Mouse (Mus musculus) thymus, postnatal 0 days (tissue): Measurements from ENCODE around the gene Mdga1. TPM values are rescaled to one million over a fixed set of nuclear protein-coding genes. Genes with fewer than 3 reads are reported as not detected.

ENCODE experiments used
- DNase-seq: peaks from one replicate; pipeline ENCODE4 v3.0.0-alpha.2; 2015; ENCODE audit warnings: low spot score
- polyA plus RNA-seq: library from polyadenylated mRNA; unstranded; fragments of >200 nt; fragmentation: Nextera tagmentation; extraction: Ambion mirVana; gene quantifications from 2 replicates; pipeline ENCODE4 v1.2.1, GENCODE M21; 2015

The Mdga1 gene
- polyA plus RNA-seq, 1 experiment from 2014 or later: 2.6 TPM

DNA sequence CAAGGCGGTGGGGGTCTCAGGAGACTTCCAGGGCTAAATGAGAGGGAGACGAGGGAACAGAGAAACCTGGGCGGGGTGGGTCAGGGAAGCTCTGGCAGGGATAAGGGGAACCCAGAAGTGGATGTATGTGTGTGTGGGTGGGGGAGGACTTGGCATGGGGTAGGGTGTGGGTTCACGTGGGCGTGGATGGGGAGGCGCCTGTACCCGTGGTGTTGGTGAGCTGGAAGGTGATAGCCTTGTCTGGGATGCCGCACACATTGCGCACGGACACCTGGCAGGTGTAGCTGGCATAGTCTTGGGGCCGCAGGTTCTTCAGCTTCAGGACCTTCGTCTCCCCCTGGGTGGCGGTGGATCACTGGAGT, 120.5 kb downstream of the Mdga1 start:
- DNase-seq: no peak

DNA sequence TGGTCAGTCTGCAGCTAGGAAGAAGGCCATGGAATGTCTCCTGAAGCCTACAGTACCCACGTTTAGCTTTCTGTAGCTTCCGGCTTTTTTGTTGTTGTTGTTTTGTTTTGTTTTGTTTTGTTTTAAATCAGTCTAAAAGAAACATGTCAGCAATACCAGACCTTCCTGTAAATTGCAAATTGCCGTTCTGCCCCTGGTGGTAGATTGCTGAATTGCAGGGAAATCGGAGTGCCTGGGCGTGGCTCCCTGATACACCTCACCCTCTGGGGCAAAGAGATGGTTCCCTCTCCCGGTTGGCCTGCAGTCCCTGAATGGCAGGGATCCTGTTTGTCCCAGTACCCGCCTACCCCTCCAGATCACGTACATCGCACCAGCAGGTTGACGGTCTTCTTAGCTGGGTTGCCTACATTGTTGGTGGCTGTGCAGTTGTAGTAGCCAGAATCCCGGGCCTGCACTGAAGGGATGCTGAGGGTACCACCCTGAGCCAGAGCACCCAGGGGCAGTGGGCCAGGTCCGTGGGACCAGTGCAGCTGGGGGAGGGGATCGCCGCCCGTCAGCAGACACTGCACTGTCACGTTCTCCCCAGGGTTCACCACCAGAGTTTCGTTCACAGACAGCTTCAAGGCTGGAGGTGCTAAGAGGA, 121.0 kb downstream of the Mdga1 start:
- DNase-seq: peak; percentile 67

DNA sequence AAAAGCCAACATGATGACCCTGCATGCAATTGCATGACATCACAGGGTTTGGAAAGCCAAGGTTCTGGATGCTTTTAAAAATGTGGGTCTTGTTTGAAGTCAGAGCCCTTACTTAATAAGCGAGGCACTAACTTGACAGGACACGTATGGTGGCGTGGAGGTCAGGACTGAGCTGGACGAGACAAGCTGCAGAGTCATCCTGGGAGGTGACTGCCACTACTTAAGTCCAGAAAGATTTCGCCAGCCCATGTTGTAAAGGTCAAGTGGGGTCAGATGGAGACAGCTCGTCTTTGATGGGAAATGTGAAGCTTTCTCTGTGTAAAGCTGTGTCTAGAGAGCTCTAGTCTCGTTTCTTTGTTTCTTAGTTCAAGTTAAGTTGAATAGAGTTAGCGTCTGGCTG, 122.6 kb downstream of the Mdga1 start:
- no peak for DNase-seq

DNA sequence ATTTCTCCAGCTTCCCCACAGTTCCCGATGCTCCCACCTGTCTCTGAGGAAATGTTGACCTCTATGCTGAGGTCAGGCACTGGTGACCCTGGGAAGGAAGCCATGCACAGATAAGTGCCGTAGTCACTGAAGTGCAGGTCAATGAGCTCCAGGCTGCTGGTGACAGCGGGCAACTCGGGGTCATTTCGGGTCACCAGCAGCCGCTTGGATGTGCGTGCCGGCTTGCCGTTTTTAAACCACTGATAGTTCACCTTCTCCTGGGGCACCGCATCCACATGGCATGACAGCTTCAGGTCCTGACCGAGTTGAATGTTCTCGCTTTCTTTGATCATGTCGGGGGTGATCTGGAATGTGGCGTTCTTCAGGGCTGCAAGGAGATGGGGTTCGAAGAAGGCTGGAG, 123.6 kb downstream of the Mdga1 start:
- no peak for DNase-seq

DNA sequence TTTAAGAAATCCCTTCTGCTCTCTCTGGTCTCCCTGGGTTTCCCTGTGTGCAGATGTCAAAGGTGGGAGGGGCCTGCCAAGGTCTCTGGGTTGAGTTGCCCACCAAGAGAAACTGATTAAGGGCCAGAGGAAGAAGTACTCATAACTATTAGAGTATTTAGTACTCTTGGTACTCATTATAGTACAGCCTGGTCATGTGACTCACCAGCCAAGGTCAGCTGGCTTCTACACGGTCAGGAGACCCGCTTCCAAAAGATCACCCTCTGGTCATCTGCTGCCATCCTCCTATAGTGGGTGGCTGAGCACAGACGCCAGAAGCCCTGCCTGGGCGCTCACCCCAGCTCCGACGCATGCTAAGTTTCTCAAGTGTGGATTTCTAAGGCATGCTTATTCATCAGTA, 124.9 kb downstream of the Mdga1 start:
- no peak for DNase-seq

DNA sequence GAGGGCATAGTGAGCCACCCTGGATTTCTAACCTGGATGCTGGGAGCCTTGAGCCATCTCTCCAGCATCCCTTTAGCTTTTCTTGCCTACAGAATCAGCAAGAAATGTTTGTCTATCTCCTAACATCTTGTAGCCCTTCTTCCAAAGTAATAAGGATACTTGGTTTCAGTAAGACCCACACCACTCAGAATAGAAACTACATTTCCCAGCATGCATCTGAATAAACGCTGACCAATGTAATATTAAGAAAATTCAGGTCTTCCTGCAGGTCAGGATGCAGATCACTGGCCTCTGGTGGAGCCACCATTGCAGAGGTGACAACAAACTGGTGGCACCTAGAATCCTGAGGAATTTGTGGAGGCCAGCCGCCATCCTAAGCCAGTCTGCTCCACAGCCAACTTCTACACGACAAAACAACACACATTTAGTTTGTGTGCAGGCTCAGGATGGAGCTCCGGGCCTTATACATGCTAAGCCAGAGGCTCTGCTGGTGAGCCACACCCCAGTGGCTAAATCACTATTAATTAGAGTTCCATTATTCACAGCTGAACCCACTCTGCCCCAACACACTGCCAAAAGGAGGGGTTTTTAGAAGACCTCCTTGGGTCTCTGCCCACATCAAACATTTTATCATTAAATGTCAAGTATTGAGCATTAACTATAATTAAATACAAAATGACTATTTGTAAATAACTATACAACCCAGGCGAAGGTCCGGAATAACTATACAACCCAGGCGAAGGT, 126.3 kb downstream of the Mdga1 start:
- no peak for DNase-seq

DNA sequence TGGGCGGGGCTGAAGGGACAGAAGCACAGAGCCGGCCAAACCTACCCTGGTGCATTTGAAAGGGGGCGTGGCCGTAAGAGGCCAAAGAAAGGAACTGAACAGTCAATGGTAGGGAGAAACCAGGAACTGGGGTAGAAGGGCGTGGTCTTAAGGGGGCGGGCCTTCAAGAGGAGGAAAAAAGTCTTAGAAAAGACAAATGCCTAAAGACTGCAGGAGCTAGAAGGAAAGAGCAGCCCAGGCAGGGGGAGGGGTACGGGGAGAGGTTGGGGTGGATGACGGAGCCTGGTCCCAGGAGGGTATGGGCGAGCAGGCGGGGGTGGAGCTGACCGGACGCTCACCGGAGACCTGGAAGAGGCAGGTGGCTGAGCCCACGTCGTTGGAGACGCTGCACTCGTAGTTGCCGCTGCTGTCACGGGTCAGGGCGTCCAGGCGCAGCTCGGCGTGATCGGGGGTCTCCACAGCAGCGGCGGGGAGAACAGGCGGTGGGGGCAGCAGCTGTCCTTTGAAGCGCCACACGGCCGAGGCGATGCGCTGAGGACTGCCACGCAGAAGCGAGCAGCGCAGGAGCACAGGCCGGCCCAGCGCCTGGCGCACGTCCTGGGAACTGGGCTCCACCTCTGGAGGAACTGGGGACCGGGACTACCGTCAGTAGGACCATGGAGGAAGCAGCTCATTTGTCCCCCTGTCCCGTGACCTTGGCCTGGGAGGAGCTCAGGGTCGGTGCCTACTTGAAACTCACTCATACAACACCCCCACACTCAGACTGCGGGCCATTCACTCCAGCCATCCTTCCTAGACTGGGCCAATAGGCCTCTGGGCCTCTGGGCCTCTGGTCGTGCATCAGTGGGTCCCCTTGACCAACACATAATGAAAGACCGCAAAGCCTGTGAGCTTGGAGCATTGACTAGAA, 127.9 kb downstream of the Mdga1 start:
- peak; percentile 73 for DNase-seq

DNA sequence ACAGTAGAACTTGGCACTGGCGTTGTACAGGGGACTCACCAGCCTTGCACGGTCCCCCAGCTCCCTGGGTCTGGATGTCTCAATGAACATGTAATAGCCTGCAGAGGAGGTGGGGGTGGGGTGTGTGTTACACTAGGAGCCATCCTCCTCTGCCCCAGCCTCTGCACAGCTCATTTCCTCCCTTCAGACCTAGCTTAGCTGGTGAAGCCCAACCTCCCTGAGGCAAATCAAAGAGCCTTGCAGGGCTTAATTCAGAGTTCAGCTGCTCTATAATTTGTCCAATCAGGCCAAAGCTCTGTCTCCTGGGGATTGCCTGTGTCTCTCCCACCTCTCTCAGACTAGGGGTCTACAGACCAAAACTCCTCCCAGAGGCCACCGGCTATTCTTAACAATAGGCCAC, 131.9 kb downstream of the Mdga1 start:
- DNase-seq: peak; percentile 58

DNA sequence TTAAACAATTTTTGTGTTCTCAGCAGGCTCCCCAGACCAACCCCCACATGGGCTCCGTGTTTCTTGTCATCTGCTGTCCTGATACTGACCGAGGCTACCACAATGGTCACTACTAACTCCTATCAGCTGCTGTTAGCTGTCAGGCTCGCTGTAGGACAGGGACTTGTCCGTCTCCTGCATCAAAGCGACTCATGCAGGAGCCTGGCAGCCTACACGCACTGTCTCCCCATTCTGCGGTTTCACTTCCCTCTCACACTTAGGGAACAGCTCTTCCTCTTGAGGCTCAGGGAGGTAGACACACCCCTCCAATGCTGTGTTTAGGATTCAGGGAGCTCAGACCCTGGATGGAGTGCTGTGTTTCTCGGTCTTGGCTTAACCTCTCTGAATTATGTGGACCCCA, 132.4 kb downstream of the Mdga1 start:
- DNase-seq: no peak

DNA sequence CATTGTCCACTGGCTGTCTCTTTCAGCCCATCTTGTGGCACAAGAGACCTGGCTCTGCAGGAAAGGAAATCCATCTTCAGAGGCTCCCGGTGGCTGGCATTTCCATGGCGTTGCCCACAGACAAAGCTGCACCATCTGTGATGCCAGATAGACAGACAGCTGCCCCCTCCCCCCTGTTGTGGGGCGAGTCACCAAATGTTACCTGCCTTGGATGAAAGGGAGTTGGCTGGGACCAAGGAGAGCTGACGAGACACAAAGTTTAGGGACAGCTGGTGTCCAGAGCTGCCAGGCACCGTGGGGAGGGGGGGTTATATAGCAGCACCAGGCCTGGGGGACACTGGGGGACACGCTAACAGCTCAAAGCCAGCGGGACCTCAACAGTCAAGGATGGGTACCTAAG, 135.1 kb downstream of the Mdga1 start:
- no peak for DNase-seq

DNA sequence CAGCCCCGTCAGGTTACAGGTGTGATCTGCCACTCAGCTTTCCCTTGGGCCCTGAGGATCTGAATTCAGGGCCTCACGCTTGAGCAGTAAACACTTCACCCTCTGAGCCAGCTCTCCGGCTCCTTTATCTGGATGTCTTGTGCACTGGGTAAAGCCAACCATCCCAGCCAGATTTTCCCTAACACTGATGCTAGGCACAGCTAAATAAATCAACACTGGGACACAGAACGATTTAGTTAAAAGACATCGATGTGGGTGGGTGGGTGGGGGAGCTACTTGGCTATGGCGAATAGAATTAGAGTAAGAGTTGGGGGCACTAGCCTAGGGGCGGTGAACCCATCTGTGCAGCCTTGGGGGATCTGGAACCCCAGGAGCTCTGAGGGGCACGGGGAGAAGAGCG, 135.6 kb downstream of the Mdga1 start:
- DNase-seq: no peak

DNA sequence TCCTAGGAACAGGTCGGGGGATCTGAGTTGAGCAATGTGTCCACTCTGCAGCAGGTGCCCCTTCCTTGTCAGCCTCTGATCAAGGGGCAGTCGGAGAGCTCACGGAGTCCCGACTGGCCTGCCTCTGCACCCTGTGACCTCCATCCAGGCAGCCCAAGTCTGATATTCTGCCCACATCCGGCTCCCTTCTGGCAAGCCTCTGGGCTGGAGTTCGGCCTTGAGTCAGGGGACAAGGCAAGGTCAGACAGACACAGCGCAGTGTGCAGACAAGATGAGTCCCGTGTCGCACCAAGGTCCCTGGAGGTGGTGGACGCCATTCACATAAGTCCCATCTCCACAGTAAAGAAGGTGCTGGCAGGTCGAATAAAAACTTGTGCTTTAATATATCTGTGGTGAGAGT, 138.2 kb downstream of the Mdga1 start:
- no peak for DNase-seq

DNA sequence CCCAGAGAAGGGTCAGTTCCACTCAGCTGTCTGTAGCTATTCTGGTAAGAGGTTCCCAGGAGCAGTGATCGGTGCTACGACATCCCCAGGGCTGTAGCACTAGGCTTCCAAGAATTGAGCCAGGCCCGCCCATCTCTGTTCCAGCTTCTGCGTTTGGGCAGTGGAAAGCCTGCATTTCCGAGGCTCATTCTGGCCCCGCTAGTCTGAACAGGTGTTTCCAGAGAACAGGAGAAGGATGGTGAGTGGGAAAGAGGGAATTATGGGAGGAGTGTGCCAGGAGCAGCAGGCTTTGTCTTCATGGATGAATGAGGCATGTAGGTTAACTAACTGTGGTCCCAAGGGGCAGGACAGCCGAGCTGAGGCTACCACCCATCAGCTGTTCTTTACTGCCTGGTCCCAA, 140.8 kb downstream of the Mdga1 start:
- no peak for DNase-seq

DNA sequence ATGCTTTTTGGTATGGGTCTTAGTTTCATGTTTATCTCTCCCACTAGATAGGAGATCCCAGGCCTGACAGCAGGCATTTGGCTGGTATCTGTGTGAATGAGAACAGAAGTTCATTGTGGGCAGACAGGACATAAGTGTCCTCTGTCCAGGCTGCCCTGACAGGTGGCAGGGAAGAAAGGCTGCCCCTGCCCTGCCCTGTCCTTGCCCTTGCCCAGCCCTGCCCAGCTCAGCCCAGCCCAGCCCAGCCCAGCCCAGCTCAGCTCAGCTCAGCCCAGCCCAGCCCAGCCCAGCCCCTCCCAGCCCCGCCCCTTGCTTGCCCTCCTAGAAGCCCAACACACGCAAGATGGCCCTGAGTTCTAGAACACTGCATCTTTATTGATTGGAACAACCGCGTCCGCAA, 142.3 kb downstream of the Mdga1 start:
- DNase-seq: no peak

DNA sequence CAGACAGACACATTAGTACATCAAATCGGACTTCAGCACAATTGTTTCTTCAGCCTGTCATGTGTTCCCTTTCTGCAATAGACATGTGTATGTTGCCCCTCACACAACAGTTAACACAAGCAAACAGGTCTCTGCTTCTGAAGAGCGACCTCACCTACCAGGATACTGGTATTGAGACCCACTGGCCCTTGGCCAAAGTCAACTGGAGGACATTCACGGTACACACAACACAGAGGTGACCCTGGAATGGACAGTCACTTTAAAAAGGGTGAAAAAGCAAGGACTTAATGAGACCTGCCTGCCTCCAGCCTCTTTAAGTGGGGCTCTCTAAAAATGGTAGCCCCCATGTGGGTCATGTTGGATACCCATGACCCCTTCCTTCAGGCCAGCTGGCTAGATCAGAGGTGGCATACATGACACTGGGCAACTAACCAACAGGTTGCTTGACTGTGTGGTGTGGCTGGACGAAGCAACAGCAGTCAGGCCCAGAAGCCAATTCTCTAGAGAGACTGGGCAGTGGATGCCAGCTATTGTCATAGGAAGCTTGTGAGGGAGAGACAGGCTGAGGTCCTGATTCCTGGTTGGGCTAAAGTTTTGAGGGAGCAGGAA, 145.3 kb downstream of the Mdga1 start:
- DNase-seq: no peak

DNA sequence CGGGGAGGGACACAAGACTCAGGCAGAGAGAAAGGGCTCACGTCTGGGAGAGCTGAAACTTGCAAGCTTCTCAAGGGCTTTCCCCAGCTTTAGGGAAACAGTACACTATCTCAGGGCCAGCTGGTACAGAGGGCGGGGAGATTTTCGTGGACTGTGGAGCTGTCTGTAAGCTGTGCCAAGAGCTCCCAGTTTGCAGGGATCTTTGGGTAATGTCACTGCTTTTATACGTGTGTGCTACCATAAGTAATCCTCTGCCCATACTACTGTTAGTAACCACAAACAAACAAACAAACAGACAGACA, 145.7 kb downstream of the Mdga1 start:
- DNase-seq: no peak

DNA sequence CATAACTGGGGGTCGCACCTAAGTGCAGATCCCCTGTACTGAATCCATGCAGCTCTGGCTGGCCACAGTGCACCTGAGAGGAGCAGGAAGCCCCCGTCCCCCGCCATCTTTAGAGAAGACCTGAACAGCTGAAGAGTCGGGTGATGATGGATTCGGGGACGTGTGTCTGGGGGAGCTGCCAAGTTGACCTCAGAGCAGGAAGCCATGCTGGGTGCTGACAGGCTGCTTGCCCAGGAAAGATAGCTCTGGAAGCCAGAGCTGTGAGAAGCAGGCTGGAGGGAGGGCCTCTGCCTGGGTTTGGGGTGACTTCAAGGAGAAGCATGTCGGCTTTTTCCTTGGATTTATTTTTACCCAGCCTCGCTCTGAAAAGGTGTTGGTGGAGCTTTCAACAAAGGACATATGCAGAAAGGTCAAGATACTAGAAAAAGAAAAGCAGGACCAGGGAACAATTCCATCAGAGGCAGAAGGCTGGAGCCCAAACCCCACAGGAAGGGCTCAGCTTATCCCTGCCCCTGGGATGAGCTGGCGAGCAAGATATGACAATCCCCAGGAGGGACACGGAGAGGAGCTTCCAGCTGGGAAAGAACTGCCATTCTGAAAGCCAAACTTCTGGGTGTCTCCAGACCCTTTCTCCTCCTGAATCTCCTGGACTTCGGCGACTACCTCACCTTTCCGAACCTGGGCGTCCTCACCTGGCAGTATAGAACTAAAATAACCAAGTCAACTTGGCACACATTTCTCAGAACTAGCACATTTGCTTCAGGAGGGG, 146.3 kb downstream of the Mdga1 start:
- no peak for DNase-seq

DNA sequence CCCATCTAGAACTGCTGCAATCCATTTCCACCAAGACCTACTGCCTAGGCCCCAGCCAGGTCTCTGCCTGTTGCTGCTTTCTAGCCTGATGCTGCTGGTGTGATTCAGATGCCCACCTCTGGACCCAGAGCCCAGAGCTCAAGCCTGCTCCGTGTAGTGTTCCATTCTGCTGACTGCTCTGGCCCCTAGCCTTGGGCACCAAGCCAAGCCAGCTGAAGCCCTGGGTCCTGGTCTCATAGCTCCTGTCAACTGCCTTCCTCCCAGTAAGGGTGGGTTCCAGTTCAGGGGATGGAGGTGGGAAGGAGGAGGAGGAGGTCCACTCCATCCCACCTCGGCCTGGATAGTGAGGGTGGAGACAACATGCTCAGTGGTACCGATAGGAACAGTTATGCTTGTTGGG, 150.3 kb downstream of the Mdga1 start:
- no peak for DNase-seq

DNA sequence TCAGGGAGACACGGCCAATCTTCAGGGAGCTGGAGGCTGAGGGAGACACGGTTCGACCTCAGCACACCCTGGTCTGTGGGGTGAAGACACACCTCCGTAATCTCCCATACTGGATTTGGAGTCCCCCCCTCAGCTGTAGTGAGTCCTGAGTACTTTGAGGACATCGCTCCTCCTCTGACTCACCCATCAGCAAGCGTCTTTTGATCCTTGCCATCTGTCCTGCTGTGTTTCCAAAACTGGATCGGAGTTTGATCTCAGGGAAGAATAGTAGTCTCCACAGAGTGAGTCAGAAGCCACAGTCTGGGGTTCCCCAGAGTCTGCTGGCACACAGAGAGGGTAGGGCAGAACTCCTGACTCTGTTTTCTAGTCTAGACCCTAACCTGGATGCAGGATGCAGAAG, 150.9 kb downstream of the Mdga1 start:
- no peak for DNase-seq

DNA sequence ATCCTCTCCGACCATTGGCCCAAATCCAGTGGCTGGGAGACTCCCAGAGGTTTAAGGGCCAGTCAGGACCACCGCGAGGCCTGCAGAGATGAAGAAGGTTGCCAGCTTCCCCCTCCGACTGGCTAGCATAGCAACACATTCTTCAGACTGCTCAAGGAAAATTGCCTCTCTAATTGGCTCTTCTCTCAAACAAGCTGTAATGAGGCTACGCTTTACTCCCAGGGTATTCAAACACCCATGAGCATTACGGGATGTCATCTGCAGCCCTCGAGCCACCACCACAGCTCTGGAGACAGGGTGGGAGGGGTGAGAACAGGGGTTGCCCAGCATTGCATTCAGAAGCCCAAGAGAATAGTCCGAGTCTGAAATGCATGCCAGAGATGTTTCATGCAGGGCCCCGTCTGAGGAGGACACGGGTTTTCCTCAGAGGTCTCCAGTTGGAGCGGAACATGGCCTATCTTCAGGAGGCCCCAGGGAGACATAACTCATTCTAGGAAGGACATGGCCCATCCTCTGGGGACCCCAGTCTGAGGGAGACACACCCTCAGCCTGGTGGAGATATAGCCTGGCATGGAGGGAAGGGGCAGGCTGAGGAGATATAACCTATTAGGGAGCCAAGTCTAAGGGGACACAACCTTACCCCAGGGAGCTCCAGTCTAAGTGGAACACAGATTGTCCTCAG, 151.5 kb downstream of the Mdga1 start:
- no peak for DNase-seq

DNA sequence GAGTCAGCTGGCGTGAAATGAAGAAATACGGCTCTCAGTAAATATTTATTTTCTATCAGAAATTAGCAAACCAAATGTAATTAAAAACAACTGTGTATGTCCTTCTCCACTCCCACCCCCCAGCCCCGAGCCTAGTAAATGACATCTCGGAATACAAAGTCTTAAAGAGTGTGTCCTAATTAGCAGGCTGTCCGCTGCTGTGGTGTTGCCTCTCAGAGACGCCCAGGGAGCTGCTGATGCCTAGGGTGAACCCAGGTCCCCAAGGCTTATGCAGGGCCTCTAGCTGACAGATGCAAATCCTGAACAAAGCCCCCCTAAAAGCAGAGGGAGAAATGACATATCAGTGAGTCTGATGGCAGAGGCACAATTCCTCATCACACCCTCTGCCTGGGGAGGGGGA, 155.1 kb downstream of the Mdga1 start:
- no peak for DNase-seq
